Mouse (Mus musculus): ENCODE results near the gene Scnm1. TPM values are rescaled to one million over a fixed set of nuclear protein-coding genes. Genes with fewer than 3 reads are reported as not detected.

The Scnm1 gene
- polyA plus RNA-seq, 1 experiment from 2014 or later = 70.3 TPM

DNA sequence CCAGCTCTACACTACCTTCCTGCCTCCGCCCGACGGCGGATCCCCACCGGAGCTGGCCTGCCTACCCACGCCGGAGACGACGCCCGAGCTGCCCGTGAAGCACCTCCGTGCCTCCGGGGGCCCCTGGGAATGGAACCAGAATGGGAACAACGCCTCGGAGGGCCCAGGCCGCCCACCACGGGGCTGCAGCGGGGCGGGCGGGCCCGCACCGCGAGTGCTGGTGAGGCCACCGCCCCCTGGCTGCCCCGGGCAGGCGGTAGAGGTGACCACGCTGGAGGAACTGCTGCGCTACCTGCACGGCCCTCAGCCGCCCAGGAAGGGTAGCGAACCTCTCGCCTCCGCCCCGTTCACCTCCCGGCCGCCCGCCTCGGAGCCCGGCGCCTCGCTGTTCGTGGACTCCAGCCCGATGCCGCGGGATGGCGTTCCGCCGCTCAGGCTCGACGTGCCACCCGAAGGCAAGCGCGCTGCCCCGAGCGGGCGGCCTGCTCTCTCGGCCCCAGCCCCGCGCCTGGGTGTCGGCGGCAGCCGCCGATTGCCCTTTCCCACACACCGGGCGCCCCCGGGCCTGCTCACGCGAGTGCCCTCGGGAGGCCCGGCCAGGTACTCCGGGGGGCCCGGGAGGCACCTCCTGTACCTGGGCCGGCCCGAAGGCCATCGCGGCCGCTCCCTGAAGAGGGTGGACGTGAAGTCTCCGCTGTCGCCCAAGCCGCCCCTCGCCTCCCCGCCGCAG, 38.9 kb upstream of the Scnm1 start:
- no peak overlapping the region for H3K9ac ChIP-seq (ENCODE audit: low read length)
- peaks cover 40% of the 10 kb centered on the region for H3K36me3 ChIP-seq (ENCODE audit: control insufficient read depth, insufficient read depth, low read length)
- no peaks in the 10 kb centered on the region; the same call in 1 of the 2 replicates for H3K4me1 ChIP-seq (replicated peaks; ENCODE audit: control insufficient read depth, insufficient read depth, low read length)
- ATAC-seq (replicated peaks; ENCODE audit: low FRiP score, low TSS enrichment, low read depth) (no peak; the same call in 1 of the 2 replicates), DNase-seq (ENCODE audit: low spot score) (peak; percentile 56)
- peak overlapping the region; percentile 28; the same call in 1 of the 2 replicates for H3K4me3 ChIP-seq (ENCODE audit: low read depth, low read length)
- H3K4me2 ChIP-seq (ENCODE audit: low read length) = peak overlapping the region; percentile 49
- WGBS = 32% methylated on average over 78 of the region's 84 CpGs
- H3K27ac ChIP-seq (ENCODE audit: low read depth) = no peak overlapping the region
- H3K27me3 ChIP-seq (replicated peaks; ENCODE audit: control insufficient read depth, insufficient read depth, low read length) = peaks cover 34% of the 10 kb centered on the region
- no peaks in the 10 kb centered on the region for H3K9me3 ChIP-seq (ENCODE audit: control insufficient read depth, low read length)

DNA sequence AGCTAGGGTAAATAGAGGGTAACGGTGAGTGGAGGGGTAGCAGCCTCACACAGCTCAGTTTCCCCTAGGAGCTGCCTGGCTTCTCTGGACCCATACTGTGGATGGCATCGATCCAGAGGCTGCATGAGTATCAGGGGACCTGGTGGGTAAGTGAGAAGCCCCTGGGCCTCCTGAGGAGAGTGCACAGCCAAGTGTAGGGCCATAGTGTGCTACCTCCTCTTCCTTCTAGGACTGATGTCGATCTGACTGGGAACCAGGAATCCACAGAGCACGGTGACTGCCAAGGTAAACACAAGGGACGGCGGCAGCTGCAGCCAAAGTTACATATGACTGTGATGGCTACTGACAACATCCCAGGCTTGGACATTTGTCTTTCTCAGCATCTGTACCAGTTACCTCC, 37.3 kb upstream of the Scnm1 start:
- 78% methylated on average over 6 of the region's 6 CpGs for WGBS
- Histone ChIP-seq H3K27me3 (replicated peaks; ENCODE audit: control insufficient read depth, insufficient read depth, low read length) (peaks cover 34% of the 10 kb centered on the region), H3K36me3 (ENCODE audit: control insufficient read depth, insufficient read depth, low read length) (peaks cover 54% of the 10 kb centered on the region), H3K4me2 (ENCODE audit: low read length) (no peak overlapping the region), H3K9me3 (ENCODE audit: control insufficient read depth, low read length) (no peaks in the 10 kb centered on the region), H3K27ac (ENCODE audit: low read depth) (no peak overlapping the region), H3K9ac (ENCODE audit: low read length) (no peak overlapping the region), H3K4me3 (ENCODE audit: low read depth, low read length) (no peak overlapping the region), H3K4me1 (replicated peaks; ENCODE audit: control insufficient read depth, insufficient read depth, low read length) (no peaks in the 10 kb centered on the region; the same call in 1 of the 2 replicates)
- ATAC-seq (replicated peaks; ENCODE audit: low FRiP score, low TSS enrichment, low read depth) (no peak), DNase-seq (ENCODE audit: low spot score) (no peak)

- peaks cover 58% of the 10 kb centered on the region for H3K36me3 ChIP-seq (ENCODE audit: control insufficient read depth, insufficient read depth, low read length)
- no peaks in the 10 kb centered on the region for H3K9me3 ChIP-seq (ENCODE audit: control insufficient read depth, low read length)
- no peak for DNase-seq (ENCODE audit: low spot score)
- no peak overlapping the region for H3K27ac ChIP-seq (ENCODE audit: low read depth)
- H3K27me3 ChIP-seq (replicated peaks; ENCODE audit: control insufficient read depth, insufficient read depth, low read length) = peaks cover 34% of the 10 kb centered on the region
- no peak for ATAC-seq (replicated peaks; ENCODE audit: low FRiP score, low TSS enrichment, low read depth)
- no peaks in the 10 kb centered on the region; the same call in 1 of the 2 replicates for H3K4me1 ChIP-seq (replicated peaks; ENCODE audit: control insufficient read depth, insufficient read depth, low read length)
- H3K4me2 ChIP-seq (ENCODE audit: low read length) = no peak overlapping the region
- H3K4me3 ChIP-seq (ENCODE audit: low read depth, low read length) = no peak overlapping the region
- H3K9ac ChIP-seq (ENCODE audit: low read length) = no peak overlapping the region
- 90% methylated on average over 10 of the region's 10 CpGs for WGBS
Observed at GRCm38 (mm10) chr3:95169996-95170395, 36.2 kb upstream of the Scnm1 start.

- DNase-seq (ENCODE audit: low spot score) = no peak
- Histone ChIP-seq H3K9ac (ENCODE audit: low read length) (no peak overlapping the region), H3K27ac (ENCODE audit: low read depth) (no peak overlapping the region), H3K27me3 (replicated peaks; ENCODE audit: control insufficient read depth, insufficient read depth, low read length) (no peaks in the 10 kb centered on the region), H3K4me1 (replicated peaks; ENCODE audit: control insufficient read depth, insufficient read depth, low read length) (peaks cover 23% of the 10 kb centered on the region), H3K36me3 (ENCODE audit: control insufficient read depth, insufficient read depth, low read length) (peaks cover 30% of the 10 kb centered on the region), H3K4me2 (ENCODE audit: low read length) (no peak overlapping the region), H3K9me3 (ENCODE audit: control insufficient read depth, low read length) (no peaks in the 10 kb centered on the region), H3K4me3 (ENCODE audit: low read depth, low read length) (no peak overlapping the region)
- WGBS = 81% methylated on average over 5 of the region's 5 CpGs
- no peak for ATAC-seq (replicated peaks; ENCODE audit: low FRiP score, low TSS enrichment, low read depth)
Observed at GRCm38 (mm10) chr3:95164840-95165239, 31.0 kb upstream of the Scnm1 start.

DNA sequence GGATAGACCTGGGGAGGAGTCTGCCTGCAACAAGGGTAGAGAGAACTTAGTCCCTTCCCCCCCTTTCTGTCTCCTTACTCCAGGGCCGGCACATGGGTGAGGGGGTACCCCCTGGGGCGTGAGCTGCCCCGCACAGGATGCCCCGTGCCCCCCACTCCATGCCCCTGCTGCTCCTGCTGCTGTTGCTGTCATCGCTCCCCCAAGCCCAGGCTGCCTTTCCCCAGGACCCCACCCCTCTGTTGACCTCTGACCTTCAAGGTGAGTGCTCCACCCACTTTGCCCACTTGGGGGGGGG, 30.4 kb upstream of the Scnm1 start:
- no peaks in the 10 kb centered on the region for H3K27me3 ChIP-seq (replicated peaks; ENCODE audit: control insufficient read depth, insufficient read depth, low read length)

GRCm38 (mm10) chr3:95163419-95164255, 29.8 kb upstream of the Scnm1 start:
- Histone ChIP-seq H3K27me3 (replicated peaks; ENCODE audit: control insufficient read depth, insufficient read depth, low read length) (no peaks in the 10 kb centered on the region), H3K36me3 (ENCODE audit: control insufficient read depth, insufficient read depth, low read length) (peaks cover 19% of the 10 kb centered on the region), H3K4me2 (ENCODE audit: low read length) (no peak overlapping the region), H3K4me1 (replicated peaks; ENCODE audit: control insufficient read depth, insufficient read depth, low read length) (peaks cover 28% of the 10 kb centered on the region), H3K9me3 (ENCODE audit: control insufficient read depth, low read length) (no peaks in the 10 kb centered on the region), H3K27ac (ENCODE audit: low read depth) (no peak overlapping the region), H3K4me3 (ENCODE audit: low read depth, low read length) (no peak overlapping the region), H3K9ac (ENCODE audit: low read length) (no peak overlapping the region)
- DNase-seq (ENCODE audit: low spot score) (no peak), ATAC-seq (replicated peaks; ENCODE audit: low FRiP score, low TSS enrichment, low read depth) (no peak)
- WGBS = 47% methylated on average over 11 of the region's 11 CpGs

More for the DNA sequence above, 30.4 kb upstream of the Scnm1 start:
- no peak overlapping the region for H3K4me2 ChIP-seq (ENCODE audit: low read length)
- H3K9me3 ChIP-seq (ENCODE audit: control insufficient read depth, low read length) = no peaks in the 10 kb centered on the region
- no peak overlapping the region for H3K27ac ChIP-seq (ENCODE audit: low read depth)
- H3K36me3 ChIP-seq (ENCODE audit: control insufficient read depth, insufficient read depth, low read length) = peaks cover 23% of the 10 kb centered on the region
- DNase-seq (ENCODE audit: low spot score) = no peak
- 76% methylated on average over 4 of the region's 5 CpGs for WGBS
- no peak overlapping the region for H3K9ac ChIP-seq (ENCODE audit: low read length)
- peaks cover 28% of the 10 kb centered on the region for H3K4me1 ChIP-seq (replicated peaks; ENCODE audit: control insufficient read depth, insufficient read depth, low read length)
- no peak for ATAC-seq (replicated peaks; ENCODE audit: low FRiP score, low TSS enrichment, low read depth)
- no peak overlapping the region for H3K4me3 ChIP-seq (ENCODE audit: low read depth, low read length)

DNA sequence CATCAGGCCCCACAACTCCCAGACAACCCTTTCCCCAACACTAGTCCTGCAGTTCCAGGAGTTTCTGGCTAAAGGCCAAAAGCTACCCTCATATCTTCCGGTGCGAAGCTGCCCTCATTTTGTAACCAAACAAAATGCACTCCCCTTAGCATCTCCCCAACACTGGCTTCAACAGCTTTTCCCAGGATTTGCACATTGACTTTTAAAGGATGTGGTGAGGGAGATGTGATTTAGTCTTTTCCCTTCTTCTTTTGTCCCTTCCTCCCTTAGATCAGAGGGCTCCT, 28.5 kb upstream of the Scnm1 start:
- peaks cover 14% of the 10 kb centered on the region for H3K36me3 ChIP-seq (ENCODE audit: control insufficient read depth, insufficient read depth, low read length)
- peaks cover 28% of the 10 kb centered on the region for H3K4me1 ChIP-seq (replicated peaks; ENCODE audit: control insufficient read depth, insufficient read depth, low read length)
- H3K4me2 ChIP-seq (ENCODE audit: low read length) = peak overlapping the region; percentile 71
- no peaks in the 10 kb centered on the region for H3K9me3 ChIP-seq (ENCODE audit: control insufficient read depth, low read length)
- H3K27me3 ChIP-seq (replicated peaks; ENCODE audit: control insufficient read depth, insufficient read depth, low read length) = no peaks in the 10 kb centered on the region
- ATAC-seq (replicated peaks; ENCODE audit: low FRiP score, low TSS enrichment, low read depth) = no peak
- H3K27ac ChIP-seq (ENCODE audit: low read depth) = no peak overlapping the region
- WGBS = 45% methylated on average over 2 of the region's 2 CpGs
- no peak overlapping the region for H3K9ac ChIP-seq (ENCODE audit: low read length)
- DNase-seq (ENCODE audit: low spot score) = no peak
- H3K4me3 ChIP-seq (ENCODE audit: low read depth, low read length) = no peak overlapping the region

GRCm38 (mm10) chr3:95161618-95162344, 28.0 kb upstream of the Scnm1 start:
- DNase-seq (ENCODE audit: low spot score) = peak; percentile 59
- Histone ChIP-seq H3K27me3 (replicated peaks; ENCODE audit: control insufficient read depth, insufficient read depth, low read length) (no peaks in the 10 kb centered on the region), H3K4me2 (ENCODE audit: low read length) (peak overlapping the region; percentile 71), H3K27ac (ENCODE audit: low read depth) (no peak overlapping the region), H3K36me3 (ENCODE audit: control insufficient read depth, insufficient read depth, low read length) (peaks cover 9% of the 10 kb centered on the region), H3K4me3 (ENCODE audit: low read depth, low read length) (peak overlapping the region; percentile 86), H3K4me1 (replicated peaks; ENCODE audit: control insufficient read depth, insufficient read depth, low read length) (peaks cover 28% of the 10 kb centered on the region), H3K9ac (ENCODE audit: low read length) (peak overlapping the region; percentile 71), H3K9me3 (ENCODE audit: control insufficient read depth, low read length) (no peaks in the 10 kb centered on the region)
- no peak for ATAC-seq (replicated peaks; ENCODE audit: low FRiP score, low TSS enrichment, low read depth)
- 13% methylated on average over 9 of the region's 9 CpGs for WGBS
